In the genomic region with DNA sequence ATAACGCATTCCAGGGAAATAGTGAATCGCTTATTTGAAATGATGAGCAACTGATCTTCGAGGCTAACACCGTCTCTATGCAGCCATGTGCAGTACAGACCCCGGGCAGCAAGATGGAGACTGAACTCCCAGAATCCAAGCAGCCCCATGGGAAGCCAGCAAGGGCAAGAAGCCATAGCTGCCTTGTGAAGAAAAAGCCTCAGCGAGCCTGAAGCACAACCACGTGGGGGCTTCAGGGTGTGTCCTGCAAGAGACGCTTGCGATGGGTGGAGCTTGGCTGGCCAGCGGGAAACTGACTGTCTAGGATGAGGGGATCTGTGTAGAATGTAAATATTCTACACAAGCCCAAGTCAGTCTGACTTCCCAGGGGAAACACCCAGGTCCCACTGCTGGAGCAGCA, we compare ENCODE assay signal across 17 mouse cellular contexts. TPM values are rescaled to one million over a fixed set of nuclear protein-coding genes. Genes with fewer than 3 reads are reported as not detected.
DNase-seq lines count a peak whose midpoint lies in the region; ATAC-seq and TF ChIP-seq lines count a peak whose summit lies in the region.
"Had no signal": no experiment of that assay in that cellular context is flagged by ENCODE, and none has a peak within 500 bp of the region (broad histone marks: within the 10 kb centered on the region; RNA-seq: fewer than 3 reads in every experiment).

No protein-coding gene starts in this region.

- no peaks in the 10 kb centered on the region for H3K9me3 ChIP-seq in stomach, postnatal 0 days (ENCODE audit: control insufficient read depth, low read length)
- H3K9me3 ChIP-seq: forebrain, embryonic 12.5 days; heart, embryonic 13.5 days; lung, embryonic 15.5 days; midbrain, embryonic 12.5 days had no signal

- no peak for TF ChIP-seq EP300 in stomach, postnatal 0 days (optimal IDR thresholded peaks at IDR 0.05)

- TF ChIP-seq POLR2A in lung, adult 2 months (IDR thresholded peaks at IDR 0.05; ENCODE audit: borderline replicate concordance, extremely low read depth, low read depth, low read length): no peak

- H3K4me2 ChIP-seq in stomach, postnatal 0 days (replicated peaks; ENCODE audit: low read depth): no peak overlapping the region
- H3K4me2 ChIP-seq: forebrain, embryonic 12.5 days; heart, embryonic 13.5 days; hindbrain, embryonic 14.5 days; lung, embryonic 15.5 days; midbrain, embryonic 12.5 days had no signal

- DNase-seq in adrenal gland, postnatal 10 days: peak; percentile 28
- no peak for DNase-seq in adrenal gland, postnatal 36 days
- DNase-seq in heart, adult 18-20 months: peak; percentile 32 to 38
- no peak for DNase-seq in heart, adult 8-10 months (ENCODE audit: low spot score)
- DNase-seq in lung, adult 18-20 months: peak; percentile 37 to 48
- no peak for DNase-seq in lung, adult 2 months
- DNase-seq in stomach, postnatal 0 days (ENCODE audit: low spot score): peak; percentile 38
- no peak for DNase-seq in left cerebral cortex, adult 9 months (ENCODE audit: low spot score in 2 of 2)
- DNase-seq: cerebellum, adult 11 months; kidney, adult 2 months; liver; thymus, postnatal 25 days had no signal

- peaks cover 18% of the 10 kb centered on the region for H3K36me3 ChIP-seq in stomach, postnatal 0 days (ENCODE audit: control insufficient read depth, insufficient read depth, low read length)

- WGBS in lung, adult 2 months: 53% methylated on average over 10 of the region's 10 CpGs
- WGBS in stomach, postnatal 0 days: 48% methylated on average over 10 of the region's 10 CpGs

- peaks cover 20% of the 10 kb centered on the region for H3K4me1 ChIP-seq in lung, adult 2 months (ENCODE audit: control insufficient read depth, insufficient read depth, low read length)
- 0 out of 2 replicates have a peak, but pooled peaks cover 2% of the 10 kb centered on the region for H3K4me1 ChIP-seq in stomach, postnatal 0 days (replicated peaks; ENCODE audit: control insufficient read depth, insufficient read depth)
- H3K4me1 ChIP-seq: forebrain, embryonic 12.5 days; heart, embryonic 13.5 days; lung, embryonic 15.5 days; midbrain, embryonic 12.5 days had no signal

- H3K27me3 ChIP-seq in stomach, postnatal 0 days (ENCODE audit: control insufficient read depth, insufficient read depth, low read length): no peaks in the 10 kb centered on the region
- H3K27me3 ChIP-seq: forebrain, embryonic 12.5 days; heart, embryonic 13.5 days; lung, embryonic 15.5 days; midbrain, embryonic 12.5 days had no signal

- no peak overlapping the region for H3K27ac ChIP-seq in stomach, postnatal 0 days (replicated peaks)
- H3K27ac ChIP-seq: forebrain, embryonic 12.5 days; hindbrain, embryonic 14.5 days; lung, embryonic 15.5 days; midbrain, embryonic 12.5 days had no signal

- no peak overlapping the region for H3K9ac ChIP-seq in stomach, postnatal 0 days (ENCODE audit: low read length)
- H3K9ac ChIP-seq: forebrain, embryonic 12.5 days; heart, embryonic 13.5 days; hindbrain, embryonic 14.5 days; lung, embryonic 15.5 days; midbrain, embryonic 12.5 days had no signal

- H3K4me3 ChIP-seq in lung, adult 2 months (replicated peaks; ENCODE audit: extremely low read depth, low read depth, low read length): no peak overlapping the region
- H3K4me3 ChIP-seq in stomach, postnatal 0 days (ENCODE audit: low read depth, low read length): no peak overlapping the region
- H3K4me3 ChIP-seq: forebrain, embryonic 12.5 days; heart, embryonic 13.5 days; lung, embryonic 15.5 days; midbrain, embryonic 12.5 days had no signal

- ATAC-seq in stomach, postnatal 0 days (ENCODE audit: low FRiP score, low TSS enrichment): peak; percentile 47; the same call in 1 of the 2 replicates

- no peak for TF ChIP-seq CTCF in lung, adult 2 months (IDR thresholded peaks at IDR 0.05; ENCODE audit: insufficient read depth, low read length)
- TF ChIP-seq CTCF in stomach, postnatal 0 days (IDR thresholded peaks at IDR 0.05; ENCODE audit: low read depth): peak; percentile 41

RNA-seq across cellular contexts. Expression of a gene that starts 16.6 kb away (rescaled TPM):
- total RNA-seq in adrenal gland, postnatal 10 days (2021): 100 to 1,000 TPM; 147 to 152 TPM
- 100 to 1,000 TPM; 134 to 198 TPM for total RNA-seq in adrenal gland, postnatal 36 days (2021)
- total RNA-seq in heart, adult 18-20 months (2021): 10 to 100 TPM; 34.0 to 35.4 TPM
- 10 to 100 TPM; 31.4 to 37.3 (median 34.8) TPM for total RNA-seq in heart, adult 8-10 months (2022)
- 134 and 151 TPM in 2 replicates for polyA plus RNA-seq in lung, adult 2 months (2012; rRNA removed)
- polyA plus RNA-seq in stomach, postnatal 0 days (2015; fragmentation: Nextera tagmentation; extraction: Ambion mirVana): 181 and 183 TPM in 2 replicates

Comparison
In these comparisons a context has a peak if more than half of its experiments do, and no peak if none do; other contexts are left out.
1. DNase-seq: peak in adrenal gland, postnatal 10 days (single experiment), heart, adult 18-20 months (2 of 2), lung, adult 18-20 months (2 of 2) and stomach, postnatal 0 days (single experiment); none in adrenal gland, postnatal 36 days (0 of 2), heart, adult 8-10 months (single experiment), lung, adult 2 months (single experiment) and left cerebral cortex, adult 9 months (0 of 2).